Mouse (Mus musculus): ENCODE measurements at regions not wholly inside any gene's neighbourhood (a gene's known extent, or its start where the extent isn't known, plus 50 kb on each side); places are given as distances from the start of the nearest gene placed in this dataset.
"Not testable (repeated sequence)": the region's sequence is repeated elsewhere in the genome, so short reads cannot be mapped to it uniquely, and the experiment has no call there.

DNA sequence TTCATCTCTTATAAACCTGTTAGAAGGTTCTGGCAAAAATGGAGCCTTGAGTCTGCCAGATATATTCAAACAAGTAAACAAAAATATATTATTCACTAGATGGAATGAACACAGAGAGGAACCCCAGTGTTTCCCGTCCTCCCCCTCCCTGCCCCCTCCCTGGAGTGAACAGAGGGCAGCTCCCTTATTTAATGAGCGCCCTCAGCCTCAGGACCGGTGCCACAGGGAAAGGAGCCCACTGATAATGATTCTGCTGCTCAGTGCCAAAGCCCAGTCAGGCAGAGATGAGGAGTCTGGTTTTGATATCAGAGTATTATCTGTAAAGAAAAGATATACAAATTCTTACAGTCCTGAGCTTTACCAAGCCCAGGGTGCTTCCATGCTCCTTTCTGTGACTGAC lies 134.4 kb upstream of the Tmc3 start:
- Histone ChIP-seq H3K27ac (replicated peaks; ENCODE audit: low read depth, low read length) (no peak overlapping the region), H3K9ac (replicated peaks; ENCODE audit: low read length) (no peak overlapping the region), H3K9me3 (replicated peaks; ENCODE audit: control insufficient read depth, low read length) (no peaks in the 10 kb centered on the region), H3K36me3 (replicated peaks; ENCODE audit: control insufficient read depth, insufficient read depth, low read depth, low read length) (no peaks in the 10 kb centered on the region), H3K4me1 (ENCODE audit: control insufficient read depth, insufficient read depth, low read length) (no peaks in the 10 kb centered on the region), H3K4me2 (ENCODE audit: low read depth, low read length) (no peak overlapping the region), H3K4me3 (ENCODE audit: low read depth, low read length) (no peak overlapping the region), H3K27me3 (ENCODE audit: control insufficient read depth, insufficient read depth, low read length) (no peaks in the 10 kb centered on the region)
- 74% methylated on average over 3 of the region's 3 CpGs for WGBS
- DNase-seq (ENCODE audit: low spot score) (no peak), ATAC-seq (replicated peaks; ENCODE audit: insufficient number of reproducible peaks, low FRiP score, low TSS enrichment, low read depth) (no peak)

DNA sequence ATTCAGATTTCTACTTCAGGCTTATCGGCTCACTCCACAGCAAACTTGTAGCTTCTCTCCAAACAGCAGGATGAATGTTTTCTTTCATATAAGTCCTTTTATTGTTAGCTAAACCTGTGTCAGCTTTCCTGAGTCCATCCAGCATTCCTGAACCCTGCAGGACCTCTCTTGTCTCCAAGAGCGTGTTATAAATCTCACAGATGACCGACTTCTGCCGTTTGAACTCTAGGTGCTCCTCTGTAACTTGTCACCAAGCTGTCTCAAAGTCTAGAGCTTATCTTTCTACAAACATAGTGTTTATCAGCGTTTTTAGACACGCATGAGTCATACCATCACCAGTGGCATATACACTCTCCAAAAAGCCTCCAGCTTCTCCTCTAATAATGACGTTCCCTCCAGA lies 132.4 kb upstream of the Tmc3 start:
- no peaks in the 10 kb centered on the region for H3K4me1 ChIP-seq (ENCODE audit: control insufficient read depth, insufficient read depth, low read length)
- DNase-seq (ENCODE audit: low spot score) = no peak
- no peak for ATAC-seq (replicated peaks; ENCODE audit: insufficient number of reproducible peaks, low FRiP score, low TSS enrichment, low read depth)
- H3K9ac ChIP-seq (replicated peaks; ENCODE audit: low read length) = no peak overlapping the region
- H3K36me3 ChIP-seq (replicated peaks; ENCODE audit: control insufficient read depth, insufficient read depth, low read depth, low read length) = no peaks in the 10 kb centered on the region
- H3K27ac ChIP-seq (replicated peaks; ENCODE audit: low read depth, low read length) = no peak overlapping the region
- H3K27me3 ChIP-seq (ENCODE audit: control insufficient read depth, insufficient read depth, low read length) = no peaks in the 10 kb centered on the region
- H3K4me2 ChIP-seq (ENCODE audit: low read depth, low read length) = no peak overlapping the region
- WGBS = 73% methylated on average over 7 of the region's 7 CpGs
- no peaks in the 10 kb centered on the region for H3K9me3 ChIP-seq (replicated peaks; ENCODE audit: control insufficient read depth, low read length)
- no peak overlapping the region for H3K4me3 ChIP-seq (ENCODE audit: low read depth, low read length)

DNA sequence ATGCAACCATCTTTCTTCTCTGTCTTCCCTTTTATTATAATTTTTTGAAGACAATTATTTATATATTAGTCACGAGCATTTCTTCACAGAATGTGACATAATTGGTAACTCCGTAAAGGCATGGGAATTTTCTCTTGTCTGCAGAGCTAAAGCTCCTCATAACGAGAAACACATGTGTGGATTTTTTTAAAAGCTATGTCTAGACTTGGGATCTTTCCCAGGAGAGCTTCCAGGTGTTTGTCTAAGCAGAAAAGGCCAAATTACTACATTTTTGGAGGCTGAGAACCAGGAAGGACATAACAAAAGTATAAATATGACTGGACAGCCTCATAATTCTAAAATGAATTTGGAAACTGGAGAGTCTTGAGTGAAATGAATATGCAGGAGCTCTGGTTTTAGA lies 125.2 kb upstream of the Tmc3 start:
- H3K4me3 ChIP-seq (ENCODE audit: low read depth, low read length) = no peak overlapping the region
- H3K36me3 ChIP-seq (replicated peaks; ENCODE audit: control insufficient read depth, insufficient read depth, low read depth, low read length) = no peaks in the 10 kb centered on the region
- no peak overlapping the region for H3K9ac ChIP-seq (replicated peaks; ENCODE audit: low read length)
- no peaks in the 10 kb centered on the region for H3K4me1 ChIP-seq (ENCODE audit: control insufficient read depth, insufficient read depth, low read length)
- H3K27ac ChIP-seq (replicated peaks; ENCODE audit: low read depth, low read length) = peak overlapping the region; percentile 53; the same call in 1 of the 2 replicates
- H3K4me2 ChIP-seq (ENCODE audit: low read depth, low read length) = no peak overlapping the region
- H3K9me3 ChIP-seq (replicated peaks; ENCODE audit: control insufficient read depth, low read length) = no peaks in the 10 kb centered on the region
- ATAC-seq (replicated peaks; ENCODE audit: insufficient number of reproducible peaks, low FRiP score, low TSS enrichment, low read depth) = 0 out of 2 replicates have a peak, but pooled peaks have one; percentile 52
- H3K27me3 ChIP-seq (ENCODE audit: control insufficient read depth, insufficient read depth, low read length) = no peaks in the 10 kb centered on the region
- 23% methylated on average over 3 of the region's 3 CpGs for WGBS
- peak; percentile 91 for DNase-seq (ENCODE audit: low spot score)

DNA sequence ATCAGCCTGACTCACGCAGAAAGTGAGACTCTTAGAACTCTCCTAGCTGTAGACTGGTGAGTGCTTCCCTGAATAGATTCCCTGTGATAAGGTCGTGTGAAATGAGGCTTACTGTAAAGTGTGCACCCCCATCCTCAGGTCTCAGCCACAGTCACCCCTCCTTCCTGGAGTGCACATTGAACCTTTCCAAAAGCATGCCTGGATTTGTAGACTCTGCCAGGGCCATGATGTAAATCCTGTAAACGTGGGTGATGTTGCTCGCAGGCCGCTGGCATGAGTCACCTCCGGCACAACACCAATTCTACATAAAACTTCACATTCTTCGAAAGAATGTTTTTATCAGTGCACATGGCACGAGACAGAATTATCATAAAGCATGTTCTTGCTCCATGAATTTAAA lies 117.7 kb upstream of the Tmc3 start:
- DNase-seq (ENCODE audit: low spot score) = no peak
- Histone ChIP-seq H3K36me3 (replicated peaks; ENCODE audit: control insufficient read depth, insufficient read depth, low read depth, low read length) (no peaks in the 10 kb centered on the region), H3K4me1 (ENCODE audit: control insufficient read depth, insufficient read depth, low read length) (no peaks in the 10 kb centered on the region), H3K27ac (replicated peaks; ENCODE audit: low read depth, low read length) (no peak overlapping the region), H3K9ac (replicated peaks; ENCODE audit: low read length) (no peak overlapping the region), H3K9me3 (replicated peaks; ENCODE audit: control insufficient read depth, low read length) (no peaks in the 10 kb centered on the region), H3K4me2 (ENCODE audit: low read depth, low read length) (no peak overlapping the region), H3K4me3 (ENCODE audit: low read depth, low read length) (no peak overlapping the region), H3K27me3 (ENCODE audit: control insufficient read depth, insufficient read depth, low read length) (no peaks in the 10 kb centered on the region)
- WGBS = 82% methylated on average over 8 of the region's 8 CpGs
- no peak for ATAC-seq (replicated peaks; ENCODE audit: insufficient number of reproducible peaks, low FRiP score, low TSS enrichment, low read depth)

DNA sequence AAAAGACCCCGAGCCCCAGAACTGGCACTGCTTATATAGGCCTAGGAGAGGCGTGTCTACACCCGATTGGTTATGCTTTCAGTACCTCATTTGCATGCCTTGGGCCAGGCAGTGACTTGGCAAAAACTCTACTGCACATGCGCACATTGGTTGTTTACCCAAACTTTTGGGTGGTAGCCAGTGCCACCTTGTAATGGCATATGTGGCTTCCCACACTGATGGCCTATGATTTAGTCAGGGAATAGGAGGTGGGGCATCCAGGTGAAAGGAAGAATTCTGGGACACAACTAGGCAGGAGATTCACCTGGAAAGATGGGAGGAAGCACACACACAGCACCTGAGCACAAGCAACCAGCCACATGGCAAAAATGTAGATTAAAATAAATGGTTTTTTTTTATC lies 114.9 kb upstream of the Tmc3 start:
- ATAC-seq (replicated peaks; ENCODE audit: insufficient number of reproducible peaks, low FRiP score, low TSS enrichment, low read depth); H3K27ac ChIP-seq (replicated peaks; ENCODE audit: low read depth, low read length); H3K4me1 ChIP-seq (ENCODE audit: control insufficient read depth, insufficient read depth, low read length); H3K36me3 ChIP-seq (replicated peaks; ENCODE audit: control insufficient read depth, insufficient read depth, low read depth, low read length); H3K9me3 ChIP-seq (replicated peaks; ENCODE audit: control insufficient read depth, low read length); DNase-seq (ENCODE audit: low spot score); H3K4me2 ChIP-seq (ENCODE audit: low read depth, low read length); H3K4me3 ChIP-seq (ENCODE audit: low read depth, low read length); H3K27me3 ChIP-seq (ENCODE audit: control insufficient read depth, insufficient read depth, low read length); H3K9ac ChIP-seq (replicated peaks; ENCODE audit: low read length): not testable (repeated sequence)
- WGBS = 92% methylated on average over 4 of the region's 4 CpGs

DNA sequence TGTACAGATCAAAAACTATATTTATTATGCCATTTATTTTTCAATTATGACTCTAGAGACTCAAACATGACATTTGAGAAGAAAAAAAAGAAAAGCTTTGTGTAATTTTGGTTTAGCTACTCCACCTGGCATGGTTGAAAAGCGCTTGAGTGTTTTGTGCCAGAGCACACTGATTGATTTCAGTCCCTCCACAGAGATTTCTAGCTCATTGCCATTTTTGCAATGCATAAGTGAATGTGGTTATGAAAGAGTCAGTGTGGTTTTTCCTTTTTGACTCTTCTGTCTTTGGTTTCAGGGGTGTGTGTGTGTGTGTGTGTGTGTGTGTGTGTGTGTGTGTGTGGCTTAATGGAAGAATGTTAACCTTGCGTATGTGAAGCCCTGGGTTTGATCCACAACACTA lies 113.6 kb upstream of the Tmc3 start:
- Histone ChIP-seq H3K9ac (replicated peaks; ENCODE audit: low read length) (no peak overlapping the region), H3K27me3 (ENCODE audit: control insufficient read depth, insufficient read depth, low read length) (no peaks in the 10 kb centered on the region), H3K9me3 (replicated peaks; ENCODE audit: control insufficient read depth, low read length) (no peaks in the 10 kb centered on the region), H3K27ac (replicated peaks; ENCODE audit: low read depth, low read length) (no peak overlapping the region), H3K36me3 (replicated peaks; ENCODE audit: control insufficient read depth, insufficient read depth, low read depth, low read length) (no peaks in the 10 kb centered on the region), H3K4me3 (ENCODE audit: low read depth, low read length) (no peak overlapping the region), H3K4me1 (ENCODE audit: control insufficient read depth, insufficient read depth, low read length) (no peaks in the 10 kb centered on the region), H3K4me2 (ENCODE audit: low read depth, low read length) (no peak overlapping the region)
- ATAC-seq (replicated peaks; ENCODE audit: insufficient number of reproducible peaks, low FRiP score, low TSS enrichment, low read depth) = no peak
- no peak for DNase-seq (ENCODE audit: low spot score)
- 66% methylated on average over 2 of the region's 2 CpGs for WGBS

DNA sequence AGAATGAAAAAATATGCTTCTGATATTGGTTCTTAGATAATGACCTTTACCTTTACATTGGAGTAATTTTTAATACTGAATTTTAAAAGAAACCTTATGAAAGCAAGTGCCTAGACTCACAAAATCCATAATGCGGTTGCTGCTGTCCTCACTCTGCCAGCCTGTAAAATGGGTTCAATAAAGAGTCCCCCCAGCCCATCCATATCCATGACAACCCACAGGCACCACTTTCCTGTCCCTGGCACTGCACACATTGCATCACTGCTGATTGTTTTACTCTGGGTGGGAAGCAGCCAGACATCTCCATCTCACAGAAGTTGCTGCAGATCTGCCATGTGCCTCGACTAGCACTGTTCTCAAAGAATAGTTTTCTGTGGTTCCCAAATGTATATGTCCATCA lies 110.3 kb upstream of the Tmc3 start:
- Histone ChIP-seq H3K4me2 (ENCODE audit: low read depth, low read length) (no peak overlapping the region), H3K36me3 (replicated peaks; ENCODE audit: control insufficient read depth, insufficient read depth, low read depth, low read length) (no peaks in the 10 kb centered on the region), H3K4me1 (ENCODE audit: control insufficient read depth, insufficient read depth, low read length) (no peaks in the 10 kb centered on the region), H3K27me3 (ENCODE audit: control insufficient read depth, insufficient read depth, low read length) (no peaks in the 10 kb centered on the region), H3K9me3 (replicated peaks; ENCODE audit: control insufficient read depth, low read length) (no peaks in the 10 kb centered on the region), H3K9ac (replicated peaks; ENCODE audit: low read length) (no peak overlapping the region), H3K27ac (replicated peaks; ENCODE audit: low read depth, low read length) (no peak overlapping the region), H3K4me3 (ENCODE audit: low read depth, low read length) (no peak overlapping the region)
- no peak for DNase-seq (ENCODE audit: low spot score)
- ATAC-seq (replicated peaks; ENCODE audit: insufficient number of reproducible peaks, low FRiP score, low TSS enrichment, low read depth) = no peak
- 90% methylated on average over 2 of the region's 2 CpGs for WGBS

DNA sequence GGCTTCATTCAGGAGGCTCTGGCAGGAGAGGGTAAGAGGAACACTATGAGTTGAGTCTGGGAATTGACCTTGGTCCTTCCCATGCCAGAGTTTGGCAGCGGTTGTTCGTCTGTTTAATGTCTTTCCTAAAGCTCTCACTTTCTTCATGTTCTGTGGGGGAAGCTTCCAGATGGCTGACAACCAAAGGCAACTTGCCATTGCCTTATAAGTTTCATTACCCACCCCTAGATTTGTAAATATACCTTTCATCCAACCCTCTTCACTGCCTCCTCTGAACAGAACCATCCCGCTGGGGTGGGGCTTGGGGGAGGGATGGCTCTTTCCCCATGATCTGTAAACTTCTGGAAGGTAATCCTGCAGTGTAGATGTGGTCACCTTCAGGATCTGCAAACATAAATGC lies 109.7 kb upstream of the Tmc3 start:
- H3K4me2 ChIP-seq (ENCODE audit: low read depth, low read length) = no peak overlapping the region
- H3K27me3 ChIP-seq (ENCODE audit: control insufficient read depth, insufficient read depth, low read length) = no peaks in the 10 kb centered on the region
- DNase-seq (ENCODE audit: low spot score) (no peak), ATAC-seq (replicated peaks; ENCODE audit: insufficient number of reproducible peaks, low FRiP score, low TSS enrichment, low read depth) (no peak)
- H3K27ac ChIP-seq (replicated peaks; ENCODE audit: low read depth, low read length) = no peak overlapping the region; the same call in 1 of the 2 replicates
- H3K4me1 ChIP-seq (ENCODE audit: control insufficient read depth, insufficient read depth, low read length) = no peaks in the 10 kb centered on the region
- H3K9ac ChIP-seq (replicated peaks; ENCODE audit: low read length) = no peak overlapping the region
- no peaks in the 10 kb centered on the region for H3K9me3 ChIP-seq (replicated peaks; ENCODE audit: control insufficient read depth, low read length)
- H3K36me3 ChIP-seq (replicated peaks; ENCODE audit: control insufficient read depth, insufficient read depth, low read depth, low read length) = no peaks in the 10 kb centered on the region
- no peak overlapping the region for H3K4me3 ChIP-seq (ENCODE audit: low read depth, low read length)
- WGBS = 81% methylated on average over 3 of the region's 3 CpGs

All from embryonic facial prominence, embryonic 11.5 days (tissue).